Mouse (Mus musculus): Measurements from ENCODE around the gene Mmel1.

GRCm38 (mm10) chr4:154890887-154891286, 21.5 kb downstream of the Mmel1 start:
- TF ChIP-seq CTCF (IDR thresholded peaks at IDR 0.05; ENCODE audit: extremely low read depth, insufficient read depth, insufficient read length, insufficient replicate concordance) (no peak), POLR2A (IDR thresholded peaks at IDR 0.05; ENCODE audit: low read depth, low read length) (no peak)

Measured in spleen, adult 2 months (tissue).